Mouse (Mus musculus) MEL (cell line): ENCODE data around the gene Pip5k1b.

ENCODE experiments used
- CTCF ChIP-seq, 3 experiments: IDR thresholded peaks in 2 of 3; conservative IDR thresholded peaks in 1 of 3; 2 replicates each; pipeline ENCODE4 v1.5.1; 2011 to 2012; ENCODE audit warnings: low read length in 3 of 3, low read depth in 2 of 3, mild to moderate bottlenecking in 2 of 3, improper control_type of control experiment in 1 of 3, inconsistent platforms in 1 of 3, mixed read lengths in 1 of 3, moderate library complexity in 1 of 3; ENCODE audit not compliant: control insufficient read depth in 1 of 3, insufficient read depth in 1 of 3, poor library complexity in 1 of 3, severe bottlenecking in 1 of 3
- EP300 ChIP-seq, 2 experiments: IDR thresholded peaks; 2 replicates each; pipeline ENCODE4 v1.6.1; 2011; ENCODE audit warnings: improper control_type of control experiment in 2 of 2, low read length in 2 of 2, low read depth in 1 of 2, mild to moderate bottlenecking in 1 of 2
- MEF2A ChIP-seq: IDR thresholded peaks from 2 replicates; pipeline ENCODE4 v1.6.1; 2014; ENCODE audit warnings: low read depth, mild to moderate bottlenecking, inconsistent platforms, low read length, improper control_type of control experiment; ENCODE audit not compliant: poor library complexity, insufficient replicate concordance, severe bottlenecking; ENCODE audit errors: extremely low read depth
- POLR2A ChIP-seq, 2 experiments: IDR thresholded peaks; 2 replicates each; pipeline ENCODE4 v1.6.1; 2011 to 2012; ENCODE audit warnings: low read length in 2 of 2, mild to moderate bottlenecking in 2 of 2, control low read depth in 1 of 2, improper control_type of control experiment in 1 of 2, low read depth in 1 of 2, moderate library complexity in 1 of 2; ENCODE audit not compliant: control insufficient read depth in 1 of 2, insufficient read depth in 1 of 2, poor library complexity in 1 of 2

DNA sequence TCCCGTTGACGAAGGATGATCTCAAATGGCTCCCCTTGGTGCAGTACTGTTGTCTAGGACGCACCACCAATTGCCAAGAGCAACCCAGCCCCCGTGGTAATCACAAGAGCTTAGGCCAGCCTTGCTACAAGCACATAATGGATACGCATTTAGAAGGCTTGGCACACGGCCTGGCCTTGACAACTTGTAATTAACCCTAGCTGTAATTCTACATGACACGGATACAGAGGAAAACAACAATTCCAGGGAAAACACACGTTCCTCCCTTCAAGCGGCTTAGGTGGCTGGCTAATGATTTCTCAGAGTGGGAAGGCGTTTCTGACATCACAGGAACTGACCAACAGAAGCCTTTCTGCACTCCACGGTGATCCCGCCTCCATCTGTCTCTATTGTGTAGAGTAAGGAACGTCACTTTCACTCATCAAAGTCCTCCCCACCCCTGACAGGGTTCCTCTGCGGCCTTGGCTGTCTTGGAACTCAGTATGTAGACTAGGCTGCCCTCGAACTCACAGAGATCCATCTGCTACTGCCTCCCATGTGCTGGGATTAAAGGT, 238.6 kb downstream of the Pip5k1b start:
- TF ChIP-seq EP300 (IDR thresholded peaks at IDR 0.05; ENCODE audit: low read depth in 1 of 2, low read length in 2 of 2) (no peak), CTCF (IDR thresholded peaks at IDR 0.05 in 2 of 3, conservative IDR thresholded peaks at IDR 0.05 in 1 of 3; ENCODE audit: control insufficient read depth in 1 of 3, insufficient read depth in 1 of 3, low read depth in 2 of 3, low read length in 3 of 3, poor library complexity in 1 of 3, severe bottlenecking in 1 of 3) (no peak), MEF2A (no peak), POLR2A (IDR thresholded peaks at IDR 0.05; ENCODE audit: control insufficient read depth in 1 of 2, insufficient read depth in 1 of 2, low read depth in 1 of 2, low read length in 2 of 2, poor library complexity in 1 of 2) (no peak)
